Mouse (Mus musculus): ENCODE results near the gene Vmo1.

DNA sequence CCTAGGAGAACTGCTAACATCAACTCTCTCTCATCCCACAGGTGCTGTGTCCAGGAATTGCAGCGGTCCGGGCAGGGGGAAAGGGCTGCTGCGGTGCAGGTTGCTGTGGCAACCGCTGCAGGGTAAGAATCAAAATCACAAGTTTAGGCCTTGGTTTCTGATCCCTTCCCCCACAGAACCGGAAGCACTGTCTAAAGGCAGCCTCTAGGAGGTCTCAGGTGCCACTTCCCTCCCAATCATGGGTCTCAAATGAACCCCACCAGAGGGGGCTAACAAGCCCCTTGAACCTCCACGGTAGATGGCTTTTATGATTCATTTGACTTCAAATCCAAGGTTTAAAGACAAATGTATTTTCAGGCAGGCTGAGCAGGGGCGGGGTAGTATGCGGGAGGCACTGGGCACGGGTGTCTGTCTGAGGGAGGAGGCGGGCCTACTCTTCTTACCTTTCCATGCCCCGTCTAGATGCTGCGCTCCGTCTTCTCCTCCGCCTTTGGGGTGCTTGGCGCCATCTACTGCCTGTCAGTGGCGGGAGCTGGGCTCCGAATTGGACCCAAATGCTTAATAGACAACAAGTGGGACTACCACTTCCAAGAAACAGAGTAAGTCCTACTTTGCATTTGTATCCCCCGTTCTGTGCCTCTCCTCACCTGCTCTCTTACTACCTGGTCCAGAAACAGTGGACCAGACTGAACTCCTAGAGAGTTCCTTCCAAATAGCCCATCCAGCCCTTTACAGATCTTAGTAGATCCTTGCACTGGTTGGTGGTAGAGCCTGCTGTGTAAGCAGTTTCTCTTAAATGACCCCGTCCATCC is 4.5 kb downstream of the Vmo1 start:
- TF ChIP-seq CTCF (IDR thresholded peaks at IDR 0.05; ENCODE audit: control insufficient read depth, insufficient read depth, insufficient replicate concordance, low read depth, low read length) (peak; percentile 36; the same call in 1 of the 2 replicates), POLR2A (IDR thresholded peaks at IDR 0.05; ENCODE audit: control insufficient read depth, low read depth, low read length) (no peak)

Measured in testis, adult 2 months (tissue).